Mouse (Mus musculus): ENCODE data around the gene Rexo5. TPM values are rescaled to one million over a fixed set of nuclear protein-coding genes. Genes with fewer than 3 reads are reported as not detected.

Gene Rexo5
- polyA plus RNA-seq, 2 experiments: 21.2 to 44.4 TPM

GRCm38 (mm10) chr7:119753696-119754095 is 40.1 kb upstream of the Rexo5 start:
- Histone ChIP-seq H3K27ac (replicated peaks; ENCODE audit: low read depth, low read length) (no peak overlapping the region), H3K4me1 (ENCODE audit: control insufficient read depth, insufficient read depth, low read length) (no peaks in the 10 kb centered on the region), H3K27me3 (ENCODE audit: control insufficient read depth, insufficient read depth, low read length) (no peaks in the 10 kb centered on the region), H3K9me3 (ENCODE audit: control insufficient read depth, low read length) (no peaks in the 10 kb centered on the region), H3K36me3 (ENCODE audit: control insufficient read depth, insufficient read depth, low read length) (no peaks in the 10 kb centered on the region), H3K4me2 (replicated peaks; ENCODE audit: low read depth, low read length, severe bottlenecking) (no peak overlapping the region), H3K9ac (ENCODE audit: low read depth, low read length, severe bottlenecking) (no peak overlapping the region), H3K4me3 (replicated peaks; ENCODE audit: low read length) (no peak overlapping the region)
- no peak for DNase-seq (ENCODE audit: low spot score)
- no peak for TF ChIP-seq POLR2A (IDR thresholded peaks at IDR 0.05; ENCODE audit: borderline replicate concordance, extremely low read depth, insufficient read depth, insufficient read length)
- no peak for ATAC-seq (ENCODE audit: low FRiP score, low read depth)
- WGBS: 82% methylated on average over 1 of the region's 1 CpGs

GRCm38 (mm10) chr7:119760527-119760951 is 33.3 kb upstream of the Rexo5 start, which contains the start of gene Acsm3:
Acsm3 (plus strand) TSS chr7:119760923.
- H3K4me3 ChIP-seq (replicated peaks; ENCODE audit: low read length): no peak within 1 kb of the TSS
- TF ChIP-seq POLR2A (IDR thresholded peaks at IDR 0.05; ENCODE audit: borderline replicate concordance, extremely low read depth, insufficient read depth, insufficient read length): no peak
- H3K36me3 ChIP-seq (ENCODE audit: control insufficient read depth, insufficient read depth, low read length): no peaks in the 10 kb centered on the region
- no peak for DNase-seq (ENCODE audit: low spot score)
- H3K27me3 ChIP-seq (ENCODE audit: control insufficient read depth, insufficient read depth, low read length): no peaks in the 10 kb centered on the region
- no peaks in the 10 kb centered on the region for H3K4me1 ChIP-seq (ENCODE audit: control insufficient read depth, insufficient read depth, low read length)
- H3K4me2 ChIP-seq (replicated peaks; ENCODE audit: low read depth, low read length, severe bottlenecking): no peak within 1 kb of the TSS
- no peaks in the 10 kb centered on the region for H3K9me3 ChIP-seq (ENCODE audit: control insufficient read depth, low read length)
- WGBS: 42% methylated on average over 11 of the region's 11 CpGs
- no peak within 1 kb of the TSS for H3K9ac ChIP-seq (ENCODE audit: low read depth, low read length, severe bottlenecking)
- ATAC-seq (ENCODE audit: low FRiP score, low read depth): no peak
- no peak within 1 kb of the TSS for H3K27ac ChIP-seq (replicated peaks; ENCODE audit: low read depth, low read length)

- TF ChIP-seq POLR2A (IDR thresholded peaks at IDR 0.05; ENCODE audit: borderline replicate concordance, extremely low read depth, insufficient read depth, insufficient read length): no peak
- DNase-seq (ENCODE audit: low spot score): no peak
- Histone ChIP-seq H3K36me3 (ENCODE audit: control insufficient read depth, insufficient read depth, low read length) (no peaks in the 10 kb centered on the region), H3K4me3 (replicated peaks; ENCODE audit: low read length) (no peak overlapping the region), H3K9me3 (ENCODE audit: control insufficient read depth, low read length) (no peaks in the 10 kb centered on the region), H3K27ac (replicated peaks; ENCODE audit: low read depth, low read length) (no peak overlapping the region), H3K4me2 (replicated peaks; ENCODE audit: low read depth, low read length, severe bottlenecking) (no peak overlapping the region), H3K27me3 (ENCODE audit: control insufficient read depth, insufficient read depth, low read length) (no peaks in the 10 kb centered on the region), H3K4me1 (ENCODE audit: control insufficient read depth, insufficient read depth, low read length) (no peaks in the 10 kb centered on the region), H3K9ac (ENCODE audit: low read depth, low read length, severe bottlenecking) (no peak overlapping the region)
- ATAC-seq (ENCODE audit: low FRiP score, low read depth): no peak
- WGBS: 51% methylated on average over 4 of the region's 4 CpGs
Observed at GRCm38 (mm10) chr7:119762166-119762697, 31.6 kb upstream of the Rexo5 start.

GRCm38 (mm10) chr7:119764377-119764776 is 29.4 kb upstream of the Rexo5 start:
- H3K27ac ChIP-seq (replicated peaks; ENCODE audit: low read depth, low read length): no peak overlapping the region
- no peak overlapping the region for H3K9ac ChIP-seq (ENCODE audit: low read depth, low read length, severe bottlenecking)
- H3K4me2 ChIP-seq (replicated peaks; ENCODE audit: low read depth, low read length, severe bottlenecking): no peak overlapping the region
- DNase-seq (ENCODE audit: low spot score) (no peak), ATAC-seq (ENCODE audit: low FRiP score, low read depth) (no peak)
- WGBS: 82% methylated on average over 3 of the region's 3 CpGs
- H3K9me3 ChIP-seq (ENCODE audit: control insufficient read depth, low read length): no peaks in the 10 kb centered on the region
- H3K36me3 ChIP-seq (ENCODE audit: control insufficient read depth, insufficient read depth, low read length): no peaks in the 10 kb centered on the region
- H3K27me3 ChIP-seq (ENCODE audit: control insufficient read depth, insufficient read depth, low read length): no peaks in the 10 kb centered on the region
- no peaks in the 10 kb centered on the region for H3K4me1 ChIP-seq (ENCODE audit: control insufficient read depth, insufficient read depth, low read length)
- no peak for TF ChIP-seq POLR2A (IDR thresholded peaks at IDR 0.05; ENCODE audit: borderline replicate concordance, extremely low read depth, insufficient read depth, insufficient read length)
- H3K4me3 ChIP-seq (replicated peaks; ENCODE audit: low read length): no peak overlapping the region

- Histone ChIP-seq H3K27ac (replicated peaks; ENCODE audit: low read depth, low read length) (no peak overlapping the region), H3K9me3 (ENCODE audit: control insufficient read depth, low read length) (no peaks in the 10 kb centered on the region), H3K9ac (ENCODE audit: low read depth, low read length, severe bottlenecking) (no peak overlapping the region), H3K27me3 (ENCODE audit: control insufficient read depth, insufficient read depth, low read length) (no peaks in the 10 kb centered on the region), H3K36me3 (ENCODE audit: control insufficient read depth, insufficient read depth, low read length) (no peaks in the 10 kb centered on the region), H3K4me1 (ENCODE audit: control insufficient read depth, insufficient read depth, low read length) (no peaks in the 10 kb centered on the region), H3K4me3 (replicated peaks; ENCODE audit: low read length) (no peak overlapping the region), H3K4me2 (replicated peaks; ENCODE audit: low read depth, low read length, severe bottlenecking) (no peak overlapping the region)
- DNase-seq (ENCODE audit: low spot score) (no peak), ATAC-seq (ENCODE audit: low FRiP score, low read depth) (no peak)
- no peak for TF ChIP-seq POLR2A (IDR thresholded peaks at IDR 0.05; ENCODE audit: borderline replicate concordance, extremely low read depth, insufficient read depth, insufficient read length)
- 71% methylated on average over 6 of the region's 6 CpGs for WGBS
Observed at GRCm38 (mm10) chr7:119766996-119767395, 26.8 kb upstream of the Rexo5 start.

GRCm38 (mm10) chr7:119769895-119770294 is 23.9 kb upstream of the Rexo5 start:
- Histone ChIP-seq H3K4me3 (replicated peaks; ENCODE audit: low read length) (no peak overlapping the region), H3K9ac (ENCODE audit: low read depth, low read length, severe bottlenecking) (no peak overlapping the region), H3K4me2 (replicated peaks; ENCODE audit: low read depth, low read length, severe bottlenecking) (no peak overlapping the region), H3K36me3 (ENCODE audit: control insufficient read depth, insufficient read depth, low read length) (no peaks in the 10 kb centered on the region), H3K27me3 (ENCODE audit: control insufficient read depth, insufficient read depth, low read length) (no peaks in the 10 kb centered on the region), H3K27ac (replicated peaks; ENCODE audit: low read depth, low read length) (no peak overlapping the region), H3K4me1 (ENCODE audit: control insufficient read depth, insufficient read depth, low read length) (no peaks in the 10 kb centered on the region), H3K9me3 (ENCODE audit: control insufficient read depth, low read length) (no peaks in the 10 kb centered on the region)
- no peak for TF ChIP-seq POLR2A (IDR thresholded peaks at IDR 0.05; ENCODE audit: borderline replicate concordance, extremely low read depth, insufficient read depth, insufficient read length)
- 92% methylated on average over 8 of the region's 8 CpGs for WGBS
- DNase-seq (ENCODE audit: low spot score): no peak
- no peak for ATAC-seq (ENCODE audit: low FRiP score, low read depth)
